Mouse (Mus musculus): ENCODE measurements around the gene Dguok. TPM values are rescaled to one million over a fixed set of nuclear protein-coding genes. Genes with fewer than 3 reads are reported as not detected.

The Dguok gene
- polyA plus RNA-seq, 1 experiment from 2014 or later: 63.0 TPM

GRCm38 (mm10) chr6:83505554-83505953 lies 1.2 kb downstream of the Dguok start:
- peak overlapping the region; percentile 76; the same call in 1 of the 2 replicates for H3K4me3 ChIP-seq (ENCODE audit: low read depth, low read length)
- ATAC-seq (ENCODE audit: insufficient read depth, low FRiP score, low TSS enrichment): no peak
- 92% methylated on average over 4 of the region's 4 CpGs for WGBS

GRCm38 (mm10) chr6:83503361-83503760 lies 3.4 kb downstream of the Dguok start:
- WGBS: 87% methylated on average over 3 of the region's 3 CpGs
- no peak overlapping the region for H3K4me3 ChIP-seq (ENCODE audit: low read depth, low read length)
- H3K4me2 ChIP-seq (ENCODE audit: low read depth): no peak overlapping the region
- H3K27me3 ChIP-seq (ENCODE audit: control insufficient read depth, insufficient read depth, low read length): no peaks in the 10 kb centered on the region
- H3K9ac ChIP-seq (ENCODE audit: low read length): no peak overlapping the region; the same call in 1 of the 2 replicates
- no peak for DNase-seq (ENCODE audit: low spot score)
- H3K4me1 ChIP-seq (ENCODE audit: control insufficient read depth, insufficient read depth, low read length): no peaks in the 10 kb centered on the region
- no peaks in the 10 kb centered on the region for H3K9me3 ChIP-seq (ENCODE audit: control insufficient read depth, low read length)
- H3K36me3 ChIP-seq (ENCODE audit: control insufficient read depth, insufficient read depth, low read length): no peaks in the 10 kb centered on the region
- no peak for ATAC-seq (ENCODE audit: insufficient read depth, low FRiP score, low TSS enrichment)
- no peak overlapping the region for H3K27ac ChIP-seq (ENCODE audit: low read depth, low read length)

More at GRCm38 (mm10) chr6:83505554-83505953, 1.2 kb downstream of the Dguok start:
- Histone ChIP-seq H3K36me3 (ENCODE audit: control insufficient read depth, insufficient read depth, low read length) (no peaks in the 10 kb centered on the region), H3K27me3 (ENCODE audit: control insufficient read depth, insufficient read depth, low read length) (no peaks in the 10 kb centered on the region), H3K4me2 (ENCODE audit: low read depth) (peak overlapping the region; percentile 66), H3K9me3 (ENCODE audit: control insufficient read depth, low read length) (no peaks in the 10 kb centered on the region), H3K27ac (ENCODE audit: low read depth, low read length) (no peak overlapping the region), H3K9ac (ENCODE audit: low read length) (no peak overlapping the region), H3K4me1 (ENCODE audit: control insufficient read depth, insufficient read depth, low read length) (no peaks in the 10 kb centered on the region)
- DNase-seq (ENCODE audit: low spot score): no peak

GRCm38 (mm10) chr6:83502656-83503055 lies 4.1 kb downstream of the Dguok start:
- Histone ChIP-seq H3K9me3 (ENCODE audit: control insufficient read depth, low read length) (no peaks in the 10 kb centered on the region), H3K4me3 (ENCODE audit: low read depth, low read length) (no peak overlapping the region), H3K36me3 (ENCODE audit: control insufficient read depth, insufficient read depth, low read length) (no peaks in the 10 kb centered on the region), H3K4me2 (ENCODE audit: low read depth) (no peak overlapping the region), H3K4me1 (ENCODE audit: control insufficient read depth, insufficient read depth, low read length) (no peaks in the 10 kb centered on the region), H3K27ac (ENCODE audit: low read depth, low read length) (no peak overlapping the region), H3K9ac (ENCODE audit: low read length) (no peak overlapping the region), H3K27me3 (ENCODE audit: control insufficient read depth, insufficient read depth, low read length) (no peaks in the 10 kb centered on the region)
- ATAC-seq (ENCODE audit: insufficient read depth, low FRiP score, low TSS enrichment) (no peak), DNase-seq (ENCODE audit: low spot score) (no peak)
- WGBS: 87% methylated on average over 3 of the region's 3 CpGs

GRCm38 (mm10) chr6:83501524-83502310 lies 5.1 kb downstream of the Dguok start:
- ATAC-seq (ENCODE audit: insufficient read depth, low FRiP score, low TSS enrichment): no peak
- Histone ChIP-seq H3K4me2 (ENCODE audit: low read depth) (no peak overlapping the region), H3K9ac (ENCODE audit: low read length) (no peak overlapping the region), H3K4me3 (ENCODE audit: low read depth, low read length) (no peak overlapping the region), H3K9me3 (ENCODE audit: control insufficient read depth, low read length) (no peaks in the 10 kb centered on the region), H3K4me1 (ENCODE audit: control insufficient read depth, insufficient read depth, low read length) (no peaks in the 10 kb centered on the region), H3K27ac (ENCODE audit: low read depth, low read length) (no peak overlapping the region), H3K27me3 (ENCODE audit: control insufficient read depth, insufficient read depth, low read length) (no peaks in the 10 kb centered on the region), H3K36me3 (ENCODE audit: control insufficient read depth, insufficient read depth, low read length) (no peaks in the 10 kb centered on the region; the same call in 1 of the 2 replicates)
- WGBS: 67% methylated on average over 9 of the region's 9 CpGs
- no peak for DNase-seq (ENCODE audit: low spot score)

- no peaks in the 10 kb centered on the region for H3K27me3 ChIP-seq (ENCODE audit: control insufficient read depth, insufficient read depth, low read length)
- no peaks in the 10 kb centered on the region; the same call in 1 of the 2 replicates for H3K36me3 ChIP-seq (ENCODE audit: control insufficient read depth, insufficient read depth, low read length)
- H3K4me2 ChIP-seq (ENCODE audit: low read depth): no peak overlapping the region
- no peaks in the 10 kb centered on the region for H3K4me1 ChIP-seq (ENCODE audit: control insufficient read depth, insufficient read depth, low read length)
- no peak overlapping the region for H3K27ac ChIP-seq (ENCODE audit: low read depth, low read length)
- no peak overlapping the region for H3K9ac ChIP-seq (ENCODE audit: low read length)
- 62% methylated on average over 3 of the region's 3 CpGs for WGBS
- H3K4me3 ChIP-seq (ENCODE audit: low read depth, low read length): no peak overlapping the region
- DNase-seq (ENCODE audit: low spot score) (no peak), ATAC-seq (ENCODE audit: insufficient read depth, low FRiP score, low TSS enrichment) (no peak)
- no peaks in the 10 kb centered on the region for H3K9me3 ChIP-seq (ENCODE audit: control insufficient read depth, low read length)
Observed at GRCm38 (mm10) chr6:83500462-83500861, 6.3 kb downstream of the Dguok start.

GRCm38 (mm10) chr6:83499078-83499477 lies 7.7 kb downstream of the Dguok start:
- Histone ChIP-seq H3K4me1 (ENCODE audit: control insufficient read depth, insufficient read depth, low read length) (no peaks in the 10 kb centered on the region), H3K27ac (ENCODE audit: low read depth, low read length) (no peak overlapping the region), H3K36me3 (ENCODE audit: control insufficient read depth, insufficient read depth, low read length) (no peaks in the 10 kb centered on the region; the same call in 1 of the 2 replicates), H3K27me3 (ENCODE audit: control insufficient read depth, insufficient read depth, low read length) (no peaks in the 10 kb centered on the region), H3K9me3 (ENCODE audit: control insufficient read depth, low read length) (no peaks in the 10 kb centered on the region), H3K4me2 (ENCODE audit: low read depth) (no peak overlapping the region), H3K9ac (ENCODE audit: low read length) (no peak overlapping the region), H3K4me3 (ENCODE audit: low read depth, low read length) (no peak overlapping the region)
- no peak for ATAC-seq (ENCODE audit: insufficient read depth, low FRiP score, low TSS enrichment)
- WGBS: 94% methylated on average over 10 of the region's 10 CpGs
- DNase-seq (ENCODE audit: low spot score): no peak

- WGBS: 88% methylated on average over 22 of the region's 22 CpGs
- Histone ChIP-seq H3K9me3 (ENCODE audit: control insufficient read depth, low read length) (no peaks in the 10 kb centered on the region), H3K4me2 (ENCODE audit: low read depth) (no peak overlapping the region), H3K4me3 (ENCODE audit: low read depth, low read length) (no peak overlapping the region), H3K27ac (ENCODE audit: low read depth, low read length) (no peak overlapping the region), H3K9ac (ENCODE audit: low read length) (no peak overlapping the region), H3K27me3 (ENCODE audit: control insufficient read depth, insufficient read depth, low read length) (no peaks in the 10 kb centered on the region), H3K4me1 (ENCODE audit: control insufficient read depth, insufficient read depth, low read length) (no peaks in the 10 kb centered on the region), H3K36me3 (ENCODE audit: control insufficient read depth, insufficient read depth, low read length) (no peaks in the 10 kb centered on the region; the same call in 1 of the 2 replicates)
- DNase-seq (ENCODE audit: low spot score) (no peak), ATAC-seq (ENCODE audit: insufficient read depth, low FRiP score, low TSS enrichment) (no peak)
Observed at GRCm38 (mm10) chr6:83496753-83497710, 9.7 kb downstream of the Dguok start.

GRCm38 (mm10) chr6:83496009-83496752 lies 10.6 kb downstream of the Dguok start:
- DNase-seq (ENCODE audit: low spot score) (no peak), ATAC-seq (ENCODE audit: insufficient read depth, low FRiP score, low TSS enrichment) (no peak)
- H3K4me3 ChIP-seq (ENCODE audit: low read depth, low read length): no peak overlapping the region
- H3K27ac ChIP-seq (ENCODE audit: low read depth, low read length): no peak overlapping the region
- H3K36me3 ChIP-seq (ENCODE audit: control insufficient read depth, insufficient read depth, low read length): no peaks in the 10 kb centered on the region; the same call in 1 of the 2 replicates
- H3K27me3 ChIP-seq (ENCODE audit: control insufficient read depth, insufficient read depth, low read length): no peaks in the 10 kb centered on the region
- no peaks in the 10 kb centered on the region for H3K9me3 ChIP-seq (ENCODE audit: control insufficient read depth, low read length)
- 96% methylated on average over 9 of the region's 9 CpGs for WGBS
- H3K4me1 ChIP-seq (ENCODE audit: control insufficient read depth, insufficient read depth, low read length): no peaks in the 10 kb centered on the region
- no peak overlapping the region for H3K9ac ChIP-seq (ENCODE audit: low read length)
- H3K4me2 ChIP-seq (ENCODE audit: low read depth): no peak overlapping the region

All from neural tube, embryonic 11.5 days (tissue).